Mouse (Mus musculus): ENCODE results near the gene Gm3476. TPM values are rescaled to one million over a fixed set of nuclear protein-coding genes. Genes with fewer than 3 reads are reported as not detected.
"Not testable (repeated sequence)": the region's sequence is repeated elsewhere in the genome, so short reads cannot be mapped to it uniquely, and the experiment has no call there.

Gm3476 gene
- polyA plus RNA-seq (2012; rRNA removed) = not detected in 2 replicates

- not testable (repeated sequence) for DNase-seq (ENCODE audit: extremely low spot score in 1 of 2, low spot score in 1 of 2)
Measured at GRCm38 (mm10) chr14:6125707-6126106, at the start of gene Gm3476. Gene Gm3476 (minus strand): TSS chr14:6125807.

- DNase-seq (ENCODE audit: extremely low spot score in 1 of 2, low spot score in 1 of 2) = peak in 1 of 2 experiments; percentile 1
Measured at GRCm38 (mm10) chr14:6163538-6163937, 37.9 kb upstream of the Gm3476 start.

- not testable (repeated sequence) for DNase-seq (ENCODE audit: extremely low spot score in 1 of 2, low spot score in 1 of 2)
Measured at GRCm38 (mm10) chr14:6161085-6161484, 35.5 kb upstream of the Gm3476 start.

- peak in 1 of 2 experiments; percentile 55 for DNase-seq (ENCODE audit: extremely low spot score in 1 of 2, low spot score in 1 of 2)
Measured at GRCm38 (mm10) chr14:6108272-6108925, 17.2 kb downstream of the Gm3476 start, which contains the start of gene Gm3468. Gene Gm3468 (minus strand): TSS chr14:6108665.

GRCm38 (mm10) chr14:6107500-6107899, 18.1 kb downstream of the Gm3476 start:
- DNase-seq (ENCODE audit: extremely low spot score in 1 of 2, low spot score in 1 of 2) = not testable (repeated sequence)

- DNase-seq (ENCODE audit: extremely low spot score in 1 of 2, low spot score in 1 of 2) = not testable (repeated sequence)
Measured at GRCm38 (mm10) chr14:6093842-6094241, 31.8 kb downstream of the Gm3476 start, which contains the start of gene Gm8206. Gene Gm8206 (minus strand): TSS chr14:6093942.

- not testable (repeated sequence) for DNase-seq (ENCODE audit: extremely low spot score in 1 of 2, low spot score in 1 of 2)
Measured at GRCm38 (mm10) chr14:6058167-6058566, 67.4 kb downstream of the Gm3476 start, which contains the start of gene Gm6337. Gene Gm6337 (minus strand): TSS chr14:6058267.

Other genes starting within 250 kb of the Gm3476 start
- 0.12 and 0.13 TPM in 2 replicates for gene Gm8237, start 245.4 kb downstream of the Gm3476 start, polyA plus RNA-seq (2012; rRNA removed)
- 1.4 TPM in 2 replicates for gene Gm3248, start 164.1 kb downstream of the Gm3476 start, polyA plus RNA-seq (2012; rRNA removed)
- gene Gm3453, start 146.7 kb downstream of the Gm3476 start, polyA plus RNA-seq (2012; rRNA removed) = not detected in 2 replicates
- not detected in 2 replicates for gene Gm6337, start 67.5 kb downstream of the Gm3476 start, polyA plus RNA-seq (2012; rRNA removed)
- 0.25 and 0.42 TPM in 2 replicates for gene Gm8206, start 31.9 kb downstream of the Gm3476 start, polyA plus RNA-seq (2012; rRNA removed)
- 1.7 and 2.3 TPM in 2 replicates for gene Gm3468, start 17.1 kb downstream of the Gm3476 start, polyA plus RNA-seq (2012; rRNA removed)
- not detected in 2 replicates for gene Gm21560, start 93.5 kb upstream of the Gm3476 start, polyA plus RNA-seq (2012; rRNA removed)
- 0.28 and 0.42 TPM in 2 replicates for gene Gm3411, start 161.4 kb upstream of the Gm3476 start, polyA plus RNA-seq (2012; rRNA removed)
- not detected in 2 replicates for gene Gm21103, start 179.0 kb upstream of the Gm3476 start, polyA plus RNA-seq (2012; rRNA removed)
- not detected in 2 replicates for gene Gm3618, start 217.9 kb upstream of the Gm3476 start, polyA plus RNA-seq (2012; rRNA removed)

All from frontal cortex, adult 2 months (tissue).